Mouse (Mus musculus) hematopoietic stem cell, adult 5-6 weeks (primary cell): ENCODE measurements at regions not wholly inside any gene's neighbourhood (a gene's known extent, or its start where the extent isn't known, plus 50 kb on each side); places are given as distances from the start of the nearest gene placed in this dataset.

Experiments
- ATAC-seq, 2 experiments: fragments of 125-278 bp in 1 of 2; replicated peaks in 1 of 2; 2 replicates each; pipeline ENCODE4 v1.8.0; 2016 to 2017; ENCODE audit warnings: inconsistent platforms in 2 of 2, mild to moderate bottlenecking in 2 of 2, moderate number of reproducible peaks in 2 of 2, low read depth in 1 of 2, moderate TSS enrichment in 1 of 2; ENCODE audit not compliant: low FRiP score in 2 of 2, poor library complexity in 2 of 2, severe bottlenecking in 2 of 2, insufficient read depth in 1 of 2, low TSS enrichment in 1 of 2

DNA sequence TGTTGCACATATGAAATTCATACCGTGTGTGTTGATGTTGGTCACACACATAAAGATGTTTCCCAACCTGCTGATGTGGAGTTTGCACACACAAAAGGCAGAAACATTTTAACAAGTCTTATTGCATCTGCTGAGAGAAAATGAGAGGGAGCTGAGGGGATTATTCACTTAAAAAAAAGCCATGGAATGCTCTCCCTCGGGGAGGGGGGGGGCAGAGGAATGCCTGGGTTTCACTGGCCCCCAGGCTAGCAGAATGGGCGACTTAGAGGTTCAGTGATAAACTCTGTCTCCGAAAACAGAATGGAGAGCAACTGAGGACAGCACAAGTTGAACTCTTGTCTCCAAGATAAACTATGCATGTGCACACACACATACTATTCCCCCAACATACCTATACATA, 392.4 kb upstream of the Id4 start:
- ATAC-seq: no peak

DNA sequence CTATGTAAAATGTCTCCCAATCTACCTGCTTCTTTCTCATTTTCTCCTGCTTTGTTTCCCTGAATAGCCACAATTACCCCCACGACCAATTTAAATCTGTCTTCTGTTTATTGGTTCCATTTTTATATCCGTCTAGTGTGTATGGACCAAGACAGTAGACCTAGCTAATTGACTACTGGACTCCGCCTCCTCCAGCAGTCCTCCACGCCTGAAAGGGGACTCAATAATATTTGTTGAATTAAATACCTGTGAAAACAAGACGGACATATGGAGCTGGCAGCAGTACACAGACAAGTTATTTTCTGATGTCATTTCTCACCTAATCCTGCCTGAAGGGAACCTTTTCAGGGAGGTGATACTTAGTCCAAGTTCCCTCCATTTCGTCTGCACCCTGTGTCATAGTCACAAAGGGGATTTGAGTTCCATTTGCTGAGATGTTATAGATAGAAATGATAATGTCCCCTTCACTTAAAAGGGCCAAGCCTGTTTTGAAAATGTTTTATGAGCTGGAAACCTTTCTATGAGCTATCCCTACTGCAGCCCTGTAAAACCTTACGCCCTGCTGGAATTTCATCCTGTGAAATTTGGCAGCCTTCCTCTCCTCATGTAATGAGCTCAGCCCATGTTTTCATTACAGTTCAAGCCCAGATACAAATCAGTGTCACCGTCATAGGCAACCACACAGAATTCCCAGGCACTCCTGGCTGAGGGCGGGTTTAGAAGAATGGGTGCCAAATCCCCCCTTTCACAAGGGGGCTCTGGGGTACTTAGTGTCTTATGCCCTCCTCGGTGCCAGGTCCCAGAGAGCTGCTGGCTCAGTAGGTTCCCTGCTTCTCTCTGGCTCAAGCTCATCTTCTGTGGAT, 391.1 kb upstream of the Id4 start:
- ATAC-seq: no peak

DNA sequence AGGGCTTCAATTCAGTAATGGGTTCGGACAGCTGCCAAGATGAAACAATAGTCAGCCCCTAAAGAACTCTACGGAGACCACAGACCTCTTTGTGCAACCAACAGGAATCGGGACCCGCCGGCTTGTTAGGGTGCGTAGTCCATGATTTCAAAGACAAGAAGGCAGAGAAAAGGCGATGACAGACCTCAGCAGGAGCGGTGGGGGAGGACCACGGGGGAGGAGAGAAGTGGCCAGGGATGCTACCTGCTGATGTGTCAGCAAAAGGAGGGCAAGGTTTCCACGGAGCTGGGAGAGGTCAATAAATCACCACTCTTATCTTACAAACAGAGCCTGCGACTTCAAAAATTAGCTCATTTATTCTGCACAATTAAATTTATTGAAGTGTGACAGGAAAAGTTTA, 388.4 kb upstream of the Id4 start:
- no peak for ATAC-seq

DNA sequence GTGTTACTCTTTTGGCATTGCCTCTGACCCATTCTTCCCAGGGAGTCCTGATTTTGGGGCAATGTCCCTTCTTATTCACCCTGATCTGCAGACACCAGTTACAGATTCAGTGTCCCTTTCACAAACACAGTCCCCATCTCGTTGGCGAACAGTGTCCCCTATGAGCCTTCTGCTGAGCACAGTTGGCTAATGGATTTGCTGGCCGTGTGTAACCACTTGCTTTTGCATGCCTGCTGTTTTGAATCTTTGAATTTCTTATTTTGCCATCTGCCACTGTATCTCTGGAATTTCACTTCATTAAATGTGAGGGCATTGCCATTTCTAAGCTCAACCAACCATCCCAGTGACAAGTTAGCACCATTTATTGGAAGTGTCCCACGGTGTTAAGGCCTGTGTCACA, 368.5 kb upstream of the Id4 start:
- ATAC-seq: no peak

DNA sequence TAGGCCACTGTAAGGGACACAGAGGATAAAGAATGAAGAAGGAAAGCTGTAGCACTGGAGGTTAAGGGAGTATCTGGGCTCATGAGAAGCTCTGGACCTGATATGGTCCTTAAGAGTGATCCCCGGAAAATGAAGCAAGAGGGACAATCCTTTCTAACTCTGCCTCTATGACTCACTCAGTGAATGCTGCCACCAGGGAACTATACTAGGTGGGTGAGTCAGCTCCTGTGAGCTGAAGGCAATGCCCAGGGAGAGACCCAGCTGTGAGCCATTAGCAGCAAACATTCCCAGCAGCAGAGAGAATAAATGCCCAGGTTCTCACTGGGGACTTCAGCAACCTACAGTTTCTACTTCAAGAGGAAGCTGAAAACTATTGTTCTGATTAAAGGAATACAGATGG, 366.7 kb upstream of the Id4 start:
- ATAC-seq: no peak

DNA sequence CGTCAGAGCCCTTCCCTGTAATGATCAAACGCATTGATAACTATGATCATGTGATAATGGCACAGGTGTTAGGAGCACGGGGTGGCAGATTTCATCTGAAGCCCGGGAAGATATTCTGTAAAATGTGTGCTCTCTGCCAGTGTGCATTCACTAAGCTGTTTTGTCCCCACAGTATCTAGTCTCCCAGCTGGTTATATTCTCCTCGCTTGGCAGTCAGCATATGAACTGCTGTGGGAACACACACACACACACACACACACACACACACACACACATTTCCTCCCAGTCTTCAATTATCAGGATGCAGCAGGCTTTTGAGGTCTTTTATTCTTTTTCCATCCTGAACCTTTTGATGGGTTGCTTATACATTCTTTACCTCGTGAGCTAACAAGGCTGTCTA, 365.8 kb upstream of the Id4 start:
- no peak for ATAC-seq

DNA sequence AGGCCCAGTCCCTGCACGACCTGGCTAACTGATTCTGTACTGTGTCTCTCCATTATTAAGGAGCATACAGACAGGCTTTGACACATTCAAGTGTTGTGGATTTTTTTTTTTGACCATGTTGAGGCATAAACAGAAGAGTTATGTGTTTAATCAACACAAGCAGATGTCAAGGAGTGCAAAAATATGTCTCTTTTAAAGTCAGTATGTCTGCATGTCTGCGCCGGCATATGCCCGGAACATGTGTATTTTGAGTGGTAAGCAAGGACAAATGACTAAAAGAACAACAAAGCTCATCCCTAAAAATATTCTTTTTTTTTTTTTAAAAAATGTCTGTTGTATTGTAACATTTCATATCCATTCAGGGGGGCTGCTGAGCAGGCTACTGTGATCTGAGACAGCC, 364.4 kb upstream of the Id4 start:
- no peak for ATAC-seq

DNA sequence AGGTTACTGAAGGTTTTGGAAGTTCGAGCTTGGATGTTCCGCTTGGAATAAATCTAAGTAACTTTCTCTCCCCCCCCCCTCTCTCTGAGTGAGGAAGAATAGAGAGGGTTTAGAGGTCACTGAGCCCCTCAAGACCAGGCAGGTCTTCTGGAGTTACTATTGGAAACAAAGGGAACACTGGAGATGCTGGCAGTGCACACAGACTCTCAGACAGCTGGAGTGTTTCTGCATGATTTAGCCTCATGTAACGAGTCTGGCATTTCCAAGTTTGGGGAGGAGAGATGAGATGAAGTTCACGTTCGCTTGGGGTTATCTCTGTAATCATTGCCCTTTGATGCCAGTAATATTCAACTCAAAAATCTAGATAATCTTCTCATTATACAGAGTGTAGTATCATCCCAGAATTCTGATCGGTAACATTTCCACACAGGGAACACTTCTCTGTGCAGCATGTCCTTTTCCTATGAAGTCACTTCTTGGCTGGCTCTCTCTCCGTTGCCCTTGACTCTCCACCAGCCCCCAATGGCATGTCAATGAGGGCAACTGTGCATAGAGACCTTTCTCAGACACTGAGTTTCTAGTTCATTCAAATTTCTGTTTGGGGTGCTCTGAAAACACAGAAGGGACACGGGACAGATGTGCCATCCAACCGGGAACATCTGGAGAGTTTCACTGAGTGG, 351.0 kb upstream of the Id4 start:
- ATAC-seq: no peak

- no peak for ATAC-seq
Observed at GRCm38 (mm10) chr13:47910531-47910910, 350.5 kb upstream of the Id4 start.

DNA sequence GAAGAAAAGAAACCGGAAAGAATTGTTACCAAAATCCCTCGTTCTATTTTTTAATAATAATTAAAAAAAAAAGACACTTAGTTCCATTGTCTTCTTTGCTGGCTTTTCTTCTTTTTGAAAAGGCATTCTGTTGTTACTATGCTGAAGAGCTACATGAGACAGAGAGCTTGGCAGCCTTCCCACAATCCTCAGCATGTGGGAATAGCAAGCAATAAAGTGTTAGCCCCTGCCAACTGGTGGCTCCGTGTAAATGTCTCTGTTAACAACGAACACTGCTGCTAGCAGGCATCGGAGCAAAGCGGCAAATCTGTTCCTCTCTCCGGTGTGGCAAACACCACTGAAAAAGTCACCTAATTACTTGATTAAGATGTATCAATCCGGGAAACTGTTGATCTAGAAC, 344.6 kb upstream of the Id4 start:
- ATAC-seq: no peak

DNA sequence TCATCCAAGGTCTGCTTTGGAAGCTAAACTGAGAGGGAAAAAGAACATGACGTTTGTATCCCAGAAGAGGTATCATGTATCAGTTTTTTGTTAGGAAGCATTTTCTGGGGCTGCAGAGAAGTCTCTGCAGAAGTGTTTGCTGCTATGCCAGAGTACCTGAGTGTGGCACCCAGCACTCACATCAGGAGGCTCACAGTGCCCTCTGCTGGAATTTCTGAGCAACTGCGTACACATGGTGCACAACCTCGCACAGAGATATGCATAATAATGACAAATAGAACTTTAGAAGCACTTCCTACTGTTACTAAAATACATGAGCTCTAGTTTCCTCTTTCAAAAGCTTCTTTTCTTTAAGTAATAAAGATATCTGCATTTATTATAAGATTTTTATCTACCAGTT, 343.7 kb upstream of the Id4 start:
- ATAC-seq: no peak

GRCm38 (mm10) chr13:47921044-47921443, 340.0 kb upstream of the Id4 start:
- no peak for ATAC-seq

DNA sequence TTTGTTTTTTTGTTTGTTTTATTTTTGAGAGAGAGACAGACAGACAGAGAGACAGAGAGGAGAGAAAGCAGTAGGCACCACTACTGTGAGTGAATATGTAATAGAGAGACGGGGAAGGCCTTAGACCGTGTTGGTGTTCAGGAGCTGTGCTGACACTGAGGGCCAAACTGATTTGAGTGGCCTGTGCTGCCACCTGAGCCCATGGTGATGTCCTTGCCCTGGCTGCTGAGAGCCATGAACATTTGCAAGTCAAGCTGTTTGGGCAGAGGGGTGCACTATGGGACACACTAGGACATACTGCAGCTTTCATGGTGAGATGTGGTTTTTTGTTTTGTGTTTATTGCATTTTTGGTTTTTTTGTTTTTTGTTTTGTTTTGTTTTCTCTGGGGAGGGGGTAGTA, 320.3 kb upstream of the Id4 start:
- no peak for ATAC-seq

GRCm38 (mm10) chr13:47942368-47942787, 318.6 kb upstream of the Id4 start:
- ATAC-seq: no peak

DNA sequence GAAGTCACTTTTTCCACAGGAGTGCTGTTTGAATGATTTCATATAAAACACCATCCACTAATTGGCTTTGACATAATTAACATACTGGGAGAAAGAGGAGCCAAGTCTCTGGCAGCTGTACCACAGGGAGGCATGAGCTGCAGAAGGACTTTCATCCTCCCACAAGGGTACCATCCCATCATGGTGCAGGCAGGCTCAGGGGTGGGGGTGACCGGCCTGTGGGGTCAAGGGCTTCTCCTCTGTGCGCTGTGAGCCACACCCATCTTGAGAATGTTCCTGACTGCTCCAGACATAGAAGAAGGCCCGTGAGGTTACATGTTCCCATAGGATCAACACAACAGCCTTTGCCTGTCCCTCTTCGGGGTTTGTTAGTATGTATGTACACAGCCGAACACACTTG, 317.4 kb upstream of the Id4 start:
- no peak for ATAC-seq

DNA sequence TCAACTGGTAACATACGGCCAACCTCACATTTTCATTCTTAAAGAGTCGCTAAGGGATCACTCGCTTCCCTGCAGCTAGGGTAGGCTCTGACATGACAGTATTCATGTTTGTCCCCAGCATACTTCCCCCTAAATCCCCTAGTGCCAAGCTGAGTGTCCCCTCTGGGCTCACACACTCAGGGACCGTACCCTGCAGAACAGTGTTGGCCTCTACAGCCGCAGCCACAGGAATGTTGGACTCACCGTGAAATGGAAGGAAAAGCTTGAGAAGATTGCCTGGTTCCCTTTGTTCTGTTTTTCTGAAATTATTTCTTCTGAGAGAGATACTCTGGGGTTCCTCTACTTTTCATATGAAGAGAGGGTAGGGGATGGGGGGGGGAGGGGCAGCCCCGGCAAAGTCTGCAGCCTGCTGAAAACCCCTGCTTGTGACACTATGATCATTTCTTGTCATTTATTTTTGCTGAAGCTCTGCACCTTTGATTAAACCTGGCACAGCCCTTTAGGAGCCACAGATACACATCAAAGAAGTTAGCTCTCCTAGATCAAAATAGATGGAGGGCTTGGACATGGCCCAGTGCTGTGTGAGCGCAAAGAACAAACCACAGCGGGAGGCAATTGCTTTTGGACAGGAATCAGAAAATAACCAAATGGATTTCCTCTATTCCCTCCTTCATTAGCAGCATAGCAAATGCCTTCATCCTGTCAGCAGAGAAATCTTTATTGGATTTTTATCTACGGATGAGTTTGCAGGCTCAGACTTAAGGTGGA, 312.7 kb upstream of the Id4 start:
- ATAC-seq: no peak

- ATAC-seq: no peak
Observed at GRCm38 (mm10) chr13:47950456-47950855, 310.6 kb upstream of the Id4 start.

GRCm38 (mm10) chr13:47951043-47951442, 310.0 kb upstream of the Id4 start:
- no peak for ATAC-seq
